Mouse (Mus musculus): ENCODE data around the gene Olfr825.
"Not testable (repeated sequence)": the region's sequence is repeated elsewhere in the genome, so short reads cannot be mapped to it uniquely, and the experiment has no call there.

Olfr825 gene

GRCm38 (mm10) chr10:130166666-130167065, at the start of gene Olfr825:
Gene Olfr825 (minus strand): TSS chr10:130166766.
- DNase-seq (ENCODE audit: low spot score in 2 of 2) = no peak

GRCm38 (mm10) chr10:130214303-130214702, 47.7 kb upstream of the Olfr825 start, which contains the start of gene Olfr827:
Gene Olfr827 (minus strand): TSS chr10:130214403.
- no peak for DNase-seq (ENCODE audit: low spot score in 2 of 2)

- DNase-seq (ENCODE audit: low spot score in 2 of 2) = no peak
Measured at GRCm38 (mm10) chr10:130184086-130184485, 17.5 kb upstream of the Olfr825 start, which contains the start of gene Olfr826. Gene Olfr826 (minus strand): TSS chr10:130184186.

DNA sequence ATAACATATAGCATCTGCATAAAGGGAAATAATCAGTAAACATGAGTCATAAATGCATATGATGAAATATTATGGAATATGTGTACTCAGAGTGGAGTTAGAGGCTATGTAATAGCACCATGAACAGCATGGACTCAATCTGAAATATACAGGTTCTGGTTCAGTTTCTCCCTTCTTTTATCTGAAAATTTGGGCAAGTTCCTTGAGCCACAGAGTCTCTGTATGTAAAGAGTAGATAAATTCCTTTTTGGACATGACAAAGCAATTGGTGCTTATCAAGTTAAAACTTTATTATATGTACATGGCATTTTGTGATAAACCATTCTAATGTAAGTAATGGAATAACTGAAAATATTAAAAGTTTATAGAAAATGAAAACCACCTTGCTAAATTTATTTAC, 1.4 kb downstream of the Olfr825 start:
- DNase-seq (ENCODE audit: low spot score in 2 of 2) = no peak

DNA sequence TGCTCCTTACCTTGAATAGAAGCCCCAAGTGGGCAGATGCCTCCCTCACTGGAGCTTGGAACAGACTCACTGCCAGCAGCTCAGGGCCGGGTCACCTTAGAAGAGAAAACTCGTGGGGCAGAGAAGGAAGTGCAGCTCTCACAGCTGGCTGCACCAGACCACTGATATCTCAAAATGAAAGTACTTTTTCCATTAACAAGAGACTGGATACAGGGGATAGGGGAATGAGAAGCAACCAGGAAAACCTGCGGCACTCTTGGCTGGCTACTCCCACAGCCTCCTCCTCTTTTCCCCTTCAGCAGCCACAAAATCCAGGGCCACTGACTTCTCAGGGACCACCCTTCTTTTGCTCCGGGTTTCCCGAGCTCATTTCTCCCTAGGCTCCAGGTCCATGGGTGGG, 22.4 kb downstream of the Olfr825 start:
- DNase-seq (ENCODE audit: low spot score in 2 of 2) = no peak

GRCm38 (mm10) chr10:130142481-130142880, 24.1 kb downstream of the Olfr825 start:
- not testable (repeated sequence) for DNase-seq (ENCODE audit: low spot score in 2 of 2)

- no peak for DNase-seq (ENCODE audit: low spot score in 2 of 2)
Measured at GRCm38 (mm10) chr10:130134811-130135210, 31.8 kb downstream of the Olfr825 start.

GRCm38 (mm10) chr10:130129900-130130299, 36.7 kb downstream of the Olfr825 start, which contains the start of gene Olfr824:
Gene Olfr824 (minus strand): TSS chr10:130130000.
- DNase-seq (ENCODE audit: low spot score in 2 of 2) = not testable (repeated sequence)

DNA sequence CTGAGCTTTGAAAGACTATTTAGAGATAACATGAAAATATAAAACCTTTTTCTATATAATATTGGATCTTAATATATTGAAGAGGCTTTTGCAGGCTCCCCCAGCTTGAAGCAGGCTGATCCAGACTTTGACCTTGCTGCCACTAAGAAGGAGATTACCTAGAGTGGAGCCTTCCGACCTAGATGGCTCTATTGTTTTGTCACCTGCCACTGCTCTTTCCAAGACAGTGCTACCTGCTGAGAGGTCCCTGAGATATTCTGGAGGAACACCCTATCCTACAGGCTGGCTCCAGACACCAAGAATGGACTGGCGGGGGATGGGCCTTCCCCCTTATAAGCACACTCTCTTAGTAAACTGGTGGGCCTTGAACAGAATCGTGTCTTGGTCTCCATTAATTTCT, 50.5 kb downstream of the Olfr825 start:
- not testable (repeated sequence) for DNase-seq (ENCODE audit: low spot score in 2 of 2)

DNA sequence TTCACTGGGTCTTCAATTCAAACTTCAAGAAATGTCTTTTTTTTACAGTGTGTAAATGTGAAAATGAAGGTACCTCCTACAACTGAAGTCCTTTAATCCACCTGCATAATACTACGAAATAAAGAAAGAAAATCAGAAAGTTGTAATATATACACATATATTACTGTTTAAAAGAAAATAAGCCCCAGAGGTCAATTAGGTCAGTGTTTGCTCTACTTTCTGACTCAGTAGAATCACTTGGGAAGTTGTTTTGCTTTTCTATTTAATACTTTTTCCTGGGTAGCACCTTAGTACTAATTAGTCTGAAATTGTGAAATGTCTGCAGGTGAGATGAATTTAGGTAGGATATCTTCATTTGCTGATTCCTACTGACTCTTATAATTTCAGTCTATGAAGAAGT, 51.3 kb downstream of the Olfr825 start, which contains the start of gene Olfr823:
TSS of gene Olfr823 (minus strand) at position 101 of the 400 bp plus-strand sequence.
- DNase-seq (ENCODE audit: low spot score in 2 of 2) = not testable (repeated sequence)
